20 mouse cellular contexts compared by ENCODE assay signal in the genomic region with DNA sequence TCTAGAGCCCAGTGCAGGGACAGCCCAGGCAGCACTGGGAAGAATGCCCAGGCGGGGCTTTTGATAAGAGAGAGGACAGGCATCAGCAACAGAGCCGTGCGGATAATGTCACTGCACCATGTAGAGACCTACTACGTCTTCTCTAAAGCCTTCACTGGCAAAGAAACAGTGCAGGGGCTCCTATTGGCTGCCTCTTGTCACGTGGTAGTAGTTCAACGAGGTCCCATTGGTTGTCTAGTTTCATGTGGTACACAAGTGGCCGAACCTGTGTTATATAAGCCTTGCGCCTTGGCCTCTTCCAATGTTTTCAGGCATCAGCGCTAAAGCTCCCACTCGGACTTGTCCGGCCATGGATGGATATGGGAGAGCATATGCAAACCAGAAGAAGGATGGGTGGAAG. TPM values are rescaled to one million over a fixed set of nuclear protein-coding genes. Genes with fewer than 3 reads are reported as not detected.
DNase-seq lines count a peak whose midpoint lies in the region; ATAC-seq and TF ChIP-seq lines count a peak whose summit lies in the region.
"Had no signal": no experiment of that assay in that cellular context is flagged by ENCODE, and none has a peak within 500 bp of the region (broad histone marks: within the 10 kb centered on the region; RNA-seq: fewer than 3 reads in every experiment).

No protein-coding gene starts in this region.

- no peak overlapping the region for H3K9ac ChIP-seq in heart, embryonic 12.5 days
- H3K9ac ChIP-seq in forebrain, postnatal 0 days: no peak overlapping the region
- H3K9ac ChIP-seq: forebrain, embryonic 13.5 days; heart, embryonic 15.5 days; hindbrain, embryonic 15.5 days had no signal

- peaks cover 33% of the 10 kb centered on the region for H3K27me3 ChIP-seq in heart, embryonic 12.5 days (replicated peaks)
- H3K27me3 ChIP-seq in forebrain, postnatal 0 days (ENCODE audit: insufficient read depth, low read length): peaks cover 5% of the 10 kb centered on the region; the same call in 1 of the 2 replicates

- no peak for TF ChIP-seq CTCF in forebrain, postnatal 0 days (IDR thresholded peaks at IDR 0.05; ENCODE audit: low read depth)

- no peaks in the 10 kb centered on the region for H3K36me3 ChIP-seq in heart, embryonic 12.5 days
- no peaks in the 10 kb centered on the region for H3K36me3 ChIP-seq in forebrain, postnatal 0 days (ENCODE audit: insufficient read depth)
- H3K36me3 ChIP-seq: embryonic facial prominence, embryonic 10.5 days; heart, embryonic 15.5 days; hindbrain, embryonic 15.5 days had no signal

- H3K9me3 ChIP-seq in heart, embryonic 12.5 days (replicated peaks): no peaks in the 10 kb centered on the region
- H3K9me3 ChIP-seq in forebrain, postnatal 0 days (ENCODE audit: low read length): no peaks in the 10 kb centered on the region
- H3K9me3 ChIP-seq: embryonic facial prominence, embryonic 10.5 days; forebrain, embryonic 13.5 days; heart, embryonic 15.5 days; hindbrain, embryonic 15.5 days had no signal

- peak; percentile 31 to 55 for DNase-seq in heart, postnatal 10 days
- peak; percentile 50 for DNase-seq in testis, postnatal 14 days (ENCODE audit: low spot score)
- DNase-seq in testis, postnatal 10 days (ENCODE audit: low spot score): no peak
- DNase-seq in R1 (ENCODE audit: low read depth, low spot score): peak; percentile 75
- no peak for DNase-seq in forebrain, postnatal 0 days
- DNase-seq: adrenal gland, adult 8-10 months; adrenal gland, postnatal 36 days; cerebellum, adult 2 months; cerebellum, postnatal 10 days; gastrocnemius, postnatal 36 days; kidney, adult 2 months had no signal

- H3K27ac ChIP-seq in heart, embryonic 12.5 days (ENCODE audit: poor library complexity, severe bottlenecking): no peak overlapping the region
- no peak overlapping the region for H3K27ac ChIP-seq in forebrain, postnatal 0 days (ENCODE audit: low read depth, low read length)
- H3K27ac ChIP-seq: embryonic facial prominence, embryonic 10.5 days; forebrain, embryonic 13.5 days; heart, adult 2 months; heart, embryonic 15.5 days; hindbrain, embryonic 15.5 days had no signal

- 68% methylated on average over 11 of the region's 11 CpGs for WGBS in heart, embryonic 12.5 days
- 81% methylated on average over 11 of the region's 11 CpGs for WGBS in forebrain, postnatal 0 days

- H3K4me2 ChIP-seq in heart, embryonic 12.5 days: no peak overlapping the region
- no peak overlapping the region for H3K4me2 ChIP-seq in forebrain, postnatal 0 days (ENCODE audit: low read depth)
- H3K4me2 ChIP-seq: forebrain, embryonic 13.5 days; heart, embryonic 15.5 days; hindbrain, embryonic 15.5 days had no signal

- no peak overlapping the region for H3K4me3 ChIP-seq in heart, embryonic 12.5 days
- H3K4me3 ChIP-seq in forebrain, postnatal 0 days (ENCODE audit: low read depth, low read length): no peak overlapping the region
- H3K4me3 ChIP-seq: embryonic facial prominence, embryonic 10.5 days; forebrain, embryonic 13.5 days; heart, adult 2 months; heart, embryonic 15.5 days; hindbrain, embryonic 15.5 days had no signal

- peaks cover 8% of the 10 kb centered on the region for H3K4me1 ChIP-seq in heart, embryonic 12.5 days (replicated peaks)
- no peaks in the 10 kb centered on the region for H3K4me1 ChIP-seq in forebrain, postnatal 0 days (ENCODE audit: insufficient read depth)
- H3K4me1 ChIP-seq: forebrain, embryonic 13.5 days; hindbrain, embryonic 15.5 days had no signal

- intact Hi-C loops in heart, postnatal 10 days (cut with DNase I): loop anchor here (10.0 kb wide), 2 partner anchors 171 to 581 kb away; no protein-coding TSS in a partner anchor

- ATAC-seq in heart, embryonic 12.5 days (ENCODE audit: insufficient number of reproducible peaks, low FRiP score): no peak
- no peak for ATAC-seq in forebrain, postnatal 0 days
- ATAC-seq: forebrain, embryonic 13.5 days; intestine, embryonic 16.5 days; Patski had no signal

RNA-seq across cellular contexts. Expression of gene Gsc, which starts 29.4 kb away (rescaled TPM):
- total RNA-seq in heart, postnatal 10 days (2021): under 1 TPM; 0.20 to 0.34 TPM
- polyA plus RNA-seq in heart, embryonic 12.5 days (2016; fragmentation: Nextera tagmentation; extraction: Ambion mirVana): 0.30 and 0.31 TPM in 2 replicates
- total RNA-seq in forebrain, postnatal 0 days (2014; rRNA removed): 1.5 TPM in 1 of 2 replicates, not detected in the other
- polyA plus RNA-seq in forebrain, postnatal 0 days (2015; fragmentation: Nextera tagmentation; extraction: Ambion mirVana): 0.11 TPM in 1 of 2 replicates, not detected in the other
- total RNA-seq: adrenal gland, postnatal 36 days; gastrocnemius, adult 8-10 months; gastrocnemius, postnatal 36 days; heart, adult 2 months had no signal
- polyA plus RNA-seq: cerebellum, adult 2 months; forebrain, embryonic 13.5 days; kidney, adult 2 months had no signal

RNA-seq across cellular contexts. Expression of gene Serpina3n, which starts 37.2 kb away (rescaled TPM):
- 1 to 10 TPM in 1 of 2 experiments, under 1 TPM in 1; 0.84 to 2.4 TPM for total RNA-seq in heart, postnatal 10 days (2021)
- polyA plus RNA-seq in heart, embryonic 12.5 days (2016; fragmentation: Nextera tagmentation; extraction: Ambion mirVana): 0.39 TPM in 1 of 2 replicates, not detected in the other
- 3.8 and 4.2 TPM in 2 replicates for total RNA-seq in forebrain, postnatal 0 days (2014; rRNA removed)
- polyA plus RNA-seq in forebrain, postnatal 0 days (2015; fragmentation: Nextera tagmentation; extraction: Ambion mirVana): 1.6 and 3.3 TPM in 2 replicates
- polyA plus RNA-seq: embryonic facial prominence, embryonic 10.5 days; forebrain, embryonic 13.5 days had no signal

Comparison
In these comparisons a context has a peak if more than half of its experiments do, and no peak if none do; other contexts are left out.
1. DNase-seq: peak in heart, postnatal 10 days (2 of 2), testis, postnatal 14 days (single experiment) and R1 (single experiment); none in testis, postnatal 10 days (single experiment) and forebrain, postnatal 0 days (single experiment).